Mouse (Mus musculus): ENCODE data around the gene Ndufa8.

The Ndufa8 gene

DNA sequence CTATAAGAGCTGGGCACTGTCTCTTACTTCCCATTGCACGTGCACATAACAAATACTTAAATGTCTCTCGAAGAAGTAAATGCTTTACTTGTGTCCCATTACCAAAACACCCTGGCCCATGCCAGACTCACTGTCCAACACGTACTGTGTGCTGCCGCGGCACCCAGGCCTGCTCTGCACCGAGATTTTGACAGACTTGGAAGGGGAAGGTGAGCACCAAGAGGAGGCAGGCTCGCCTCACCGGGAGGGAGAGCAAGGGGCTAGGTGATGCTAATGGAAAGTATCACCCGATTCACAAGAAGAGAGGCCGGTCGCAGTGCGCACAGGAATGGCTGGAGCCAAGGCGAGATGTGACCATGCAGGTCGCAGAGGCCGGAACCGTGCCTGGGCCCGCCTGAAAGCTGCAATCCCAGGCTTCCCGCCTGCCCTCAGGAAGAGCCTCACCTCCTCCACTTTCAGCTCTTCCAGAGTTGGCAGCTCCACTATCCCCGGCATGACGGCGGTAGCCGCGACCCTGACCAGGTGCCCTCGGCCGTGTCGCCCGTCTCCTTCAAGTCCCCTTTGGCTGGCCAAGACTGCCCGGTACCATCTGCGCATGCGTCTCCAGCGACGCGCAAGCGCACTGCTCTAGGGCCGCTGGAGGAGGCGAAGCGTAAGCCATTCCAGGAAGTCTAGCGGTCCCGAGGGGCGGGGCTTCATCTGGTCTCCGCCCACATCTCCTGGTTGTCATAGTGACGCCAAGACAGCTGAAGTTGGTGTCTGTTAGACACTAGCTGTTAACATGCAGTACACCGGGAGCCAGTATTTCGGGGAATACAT, at the start of gene Ndufa8, which contains the start of gene Morn5:
Gene Ndufa8, minus strand, starts transcription at position 659 of the 819 bp plus-strand sequence.
Gene Morn5, plus strand, starts transcription at position 711 of the 819 bp plus-strand sequence.
- DNase-seq (ENCODE audit: low spot score) = peak; percentile 93

DNA sequence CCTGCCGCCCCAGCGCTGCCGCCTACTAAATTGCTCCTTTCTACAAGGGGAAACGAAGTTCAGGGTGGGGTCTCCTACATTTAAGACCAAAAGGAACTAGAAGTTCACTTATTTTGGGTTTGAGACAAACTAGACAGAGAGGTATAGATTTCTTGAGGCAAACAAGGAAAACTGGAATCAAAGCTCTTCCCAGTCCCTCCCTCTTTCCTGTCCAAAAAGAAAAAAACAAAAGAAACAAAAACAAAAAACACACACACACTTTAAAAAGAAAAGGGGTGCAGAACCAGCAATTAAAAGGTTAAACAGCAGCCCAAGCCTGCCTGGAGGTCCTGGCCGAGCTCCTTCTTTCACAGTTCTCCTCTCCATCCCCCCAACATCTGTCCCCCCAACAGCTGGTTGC, 48.8 kb upstream of the Ndufa8 start:
- DNase-seq (ENCODE audit: low spot score) = no peak

DNA sequence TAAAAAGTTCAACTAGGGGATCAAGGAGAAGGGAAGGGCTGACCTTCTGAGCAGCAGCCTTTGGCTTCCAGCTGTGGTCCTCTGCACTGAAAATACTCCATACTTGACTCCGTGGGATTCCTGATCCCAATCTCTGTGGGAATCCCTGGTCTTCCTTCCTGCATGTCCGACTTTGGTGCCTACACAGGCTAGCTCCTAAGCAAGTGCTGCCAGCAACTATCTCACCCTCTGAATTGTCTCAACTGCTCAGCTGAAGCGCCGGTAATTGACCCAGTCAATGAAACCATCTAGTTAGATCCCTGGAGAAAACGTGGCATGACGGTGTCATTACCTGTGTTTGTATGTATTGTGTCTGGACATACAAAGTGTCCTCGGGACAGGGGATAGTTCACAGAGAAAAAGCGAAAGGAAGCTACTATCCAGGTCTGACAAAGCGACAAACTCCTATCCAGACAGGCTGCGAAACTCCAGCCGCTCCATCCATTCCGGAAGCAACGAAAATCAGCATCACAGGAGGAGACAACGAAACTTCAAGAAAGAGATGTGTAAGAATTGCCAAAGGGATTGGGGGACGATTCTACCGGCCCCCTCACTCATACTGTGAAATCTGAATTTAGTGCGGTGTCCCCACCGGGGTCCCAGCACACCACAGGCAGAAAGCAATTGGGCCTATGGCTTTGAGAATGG, 48.1 kb upstream of the Ndufa8 start:
- no peak for DNase-seq (ENCODE audit: low spot score)

- DNase-seq (ENCODE audit: low spot score) = no peak
Measured at GRCm38 (mm10) chr2:36093914-36094475, 44.8 kb upstream of the Ndufa8 start.

DNA sequence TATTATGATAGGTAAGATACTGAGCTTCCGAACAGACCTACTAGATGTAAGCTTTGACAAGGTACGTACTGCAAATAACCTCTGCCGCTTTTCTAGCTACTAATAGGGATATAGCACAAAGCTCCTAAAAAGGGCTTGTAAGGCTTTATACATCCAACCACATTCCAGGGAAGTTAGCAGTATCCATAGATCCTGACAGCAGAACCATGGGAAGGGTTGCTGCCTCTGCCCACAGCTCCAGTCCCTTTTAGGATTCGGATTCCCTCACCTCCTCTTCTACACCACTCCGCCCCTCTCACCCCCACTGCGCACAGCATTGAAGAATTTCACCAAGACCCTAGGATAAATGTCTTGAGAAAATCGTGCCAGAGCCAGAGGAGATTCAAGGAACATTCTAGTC, 44.1 kb upstream of the Ndufa8 start:
- DNase-seq (ENCODE audit: low spot score) = no peak

DNA sequence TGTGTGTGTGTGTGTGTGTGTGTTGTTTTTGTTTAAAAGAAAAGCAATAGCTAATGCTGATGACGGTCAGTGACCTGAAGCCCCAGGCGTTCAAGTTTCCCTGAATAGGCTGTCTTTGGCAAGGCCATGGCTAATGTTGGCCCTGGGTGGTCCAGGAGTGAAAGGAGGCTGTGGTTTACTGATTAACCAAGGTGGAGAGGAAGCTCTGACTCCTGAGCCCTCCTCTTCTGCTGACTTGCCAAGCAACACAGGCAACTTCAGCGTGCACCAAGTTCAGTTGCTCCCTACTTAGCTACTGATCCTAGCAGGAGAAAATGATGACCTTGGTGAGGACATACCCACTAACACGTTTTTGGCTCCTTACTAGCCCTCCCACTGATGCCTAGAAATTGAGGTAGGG, 43.5 kb upstream of the Ndufa8 start:
- DNase-seq (ENCODE audit: low spot score) = no peak

DNA sequence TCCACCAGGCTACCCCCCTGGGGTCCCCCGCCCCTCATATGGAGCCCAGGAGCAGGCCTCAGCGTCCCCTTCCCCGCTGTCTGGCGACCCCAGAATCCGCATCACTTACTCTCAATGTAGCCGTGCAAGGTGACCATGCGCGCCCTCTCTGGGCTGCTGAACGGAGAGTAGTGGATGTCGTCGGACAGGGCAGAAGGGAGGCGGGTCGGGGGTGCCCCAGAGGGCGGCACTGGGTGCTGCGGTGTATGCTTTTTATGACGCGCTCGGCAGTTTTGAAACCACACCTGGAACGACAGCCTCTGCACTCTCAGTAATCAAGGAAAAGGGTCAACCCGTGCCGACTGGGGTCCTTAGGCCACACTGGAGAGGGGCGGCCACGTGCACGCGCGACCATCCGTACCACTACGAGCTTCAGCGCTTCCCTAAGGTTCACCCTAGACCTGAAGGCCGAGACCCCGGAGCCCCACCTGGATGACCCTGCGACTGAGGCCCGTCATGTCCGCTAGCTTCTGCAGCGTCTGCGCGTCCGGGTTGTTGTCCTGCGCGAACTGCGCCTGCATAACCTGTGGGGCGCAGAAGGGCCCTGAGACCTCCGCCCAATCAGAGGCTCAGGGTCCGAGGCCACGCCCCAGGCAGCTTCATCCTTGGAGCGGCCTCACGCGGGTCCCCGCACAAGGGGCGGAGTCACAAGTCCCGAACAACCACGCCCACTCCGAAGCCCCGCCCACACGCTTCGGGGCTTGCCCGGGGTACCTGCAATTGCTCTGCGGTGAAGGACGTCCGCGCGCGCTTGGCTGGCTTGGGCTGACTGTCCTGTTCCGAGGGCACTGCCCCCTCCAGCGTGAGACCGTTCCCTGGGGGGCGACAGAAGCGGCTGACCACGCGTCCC, 41.9 kb upstream of the Ndufa8 start:
- DNase-seq (ENCODE audit: low spot score) = peak; percentile 37

- DNase-seq (ENCODE audit: low spot score) = no peak
Measured at GRCm38 (mm10) chr2:36089190-36089589, 40.0 kb upstream of the Ndufa8 start.

DNA sequence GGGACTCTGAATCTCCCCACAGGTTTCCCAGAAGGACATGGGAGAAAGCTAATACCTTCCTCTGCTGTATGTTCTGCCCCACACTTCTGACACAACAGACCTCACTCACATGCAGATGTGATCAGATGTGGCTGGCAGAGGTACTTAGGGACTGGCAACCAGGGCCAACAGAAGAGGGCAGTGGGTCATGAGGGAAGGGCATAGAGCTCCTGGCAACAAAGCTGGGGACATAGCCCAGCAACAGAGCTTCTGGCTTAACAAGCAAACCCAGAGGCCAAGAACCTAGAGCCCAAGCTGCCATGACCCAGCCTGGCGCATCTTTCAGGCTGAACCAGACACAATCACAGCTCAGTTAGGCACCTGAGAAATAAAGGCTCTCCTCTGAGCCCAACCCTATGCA, 35.8 kb upstream of the Ndufa8 start:
- no peak for DNase-seq (ENCODE audit: low spot score)

DNA sequence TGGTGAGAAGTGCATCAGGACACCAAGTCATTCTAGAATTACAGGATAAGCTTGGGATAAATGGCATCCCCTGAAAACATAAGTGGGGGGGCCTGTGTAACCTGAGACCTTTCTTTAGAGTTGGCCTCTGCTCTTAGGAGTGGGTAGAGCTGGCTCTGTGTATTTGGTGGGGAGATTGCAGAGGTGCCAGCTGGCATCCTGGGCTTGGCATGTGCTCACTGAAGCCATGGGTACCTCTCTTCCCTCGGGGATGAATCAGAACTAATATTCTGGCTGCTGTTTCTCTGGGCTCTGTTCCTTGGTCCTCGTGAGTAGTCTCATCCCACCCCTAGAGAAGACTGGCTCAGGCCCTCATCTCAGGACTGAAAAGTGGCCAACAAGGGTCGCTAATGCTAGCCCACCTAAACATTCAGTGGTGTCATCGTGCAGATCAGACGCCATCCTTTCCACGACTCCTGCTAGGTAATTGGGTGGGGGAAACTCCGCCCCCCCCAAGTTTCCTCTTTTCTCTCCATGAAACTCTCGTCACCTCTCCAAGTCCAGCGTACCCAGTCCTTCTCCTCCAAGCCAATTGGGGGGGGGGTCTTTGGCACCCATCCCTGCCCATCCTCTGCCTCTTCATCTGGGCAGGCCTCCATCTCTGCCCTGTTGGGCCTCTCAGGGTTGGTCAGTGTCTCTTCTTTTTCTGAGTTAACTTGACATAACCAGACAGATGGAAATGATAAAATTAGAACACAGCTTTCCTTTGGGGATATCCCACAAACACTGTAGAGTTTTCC, 33.8 kb upstream of the Ndufa8 start:
- no peak for DNase-seq (ENCODE audit: low spot score)

DNA sequence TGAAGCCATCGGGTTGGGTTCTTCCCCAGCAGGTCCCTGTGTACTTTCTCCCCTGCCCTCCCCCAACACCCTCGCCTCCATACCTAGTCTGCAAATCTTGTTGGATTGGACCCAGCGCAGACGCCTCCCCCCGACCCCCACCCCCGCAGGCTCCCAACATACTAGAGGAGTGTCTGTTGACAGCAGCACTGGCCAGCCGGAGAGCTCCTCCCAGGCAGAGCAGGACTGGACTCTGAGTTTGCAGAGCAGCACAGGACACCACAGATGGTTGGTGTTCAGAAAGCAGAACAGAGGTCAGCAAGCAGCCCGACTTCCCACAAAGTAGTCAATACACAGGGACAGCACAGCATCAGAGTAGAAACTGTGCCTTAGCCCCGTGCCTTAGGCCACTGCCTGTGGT, 32.2 kb upstream of the Ndufa8 start:
- no peak for DNase-seq (ENCODE audit: low spot score)

DNA sequence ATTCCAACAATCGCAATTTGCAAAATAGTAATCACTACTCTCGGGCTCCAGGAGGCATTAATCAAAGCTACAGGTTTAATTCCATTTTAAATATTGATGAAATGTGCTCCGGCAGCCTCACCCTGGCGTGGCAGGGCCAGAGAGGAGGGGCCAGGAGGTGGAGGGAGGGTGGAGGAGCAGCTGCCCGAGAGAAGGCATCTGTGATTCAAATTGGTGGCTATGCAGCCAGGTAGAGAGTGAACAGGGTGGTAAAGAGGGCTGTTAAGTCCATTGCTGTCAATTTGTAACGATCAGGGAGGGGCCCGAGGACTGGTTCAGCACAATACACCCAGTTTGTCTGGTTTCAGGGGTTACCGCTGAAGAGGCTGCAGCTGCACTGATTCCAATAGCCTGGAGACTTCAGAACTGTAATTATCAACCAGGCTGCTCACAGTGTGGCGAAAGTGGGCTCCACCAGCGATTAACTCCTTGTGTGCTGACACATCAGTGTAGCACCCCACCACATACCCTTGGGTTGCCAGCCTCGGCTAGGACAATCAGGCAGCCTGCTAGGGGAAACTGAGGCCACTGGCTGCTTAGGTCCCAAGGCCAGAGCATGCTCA, 28.1 kb upstream of the Ndufa8 start:
- no peak for DNase-seq (ENCODE audit: low spot score)

- no peak for DNase-seq (ENCODE audit: low spot score)
Measured at GRCm38 (mm10) chr2:36075210-36075609, 26.0 kb upstream of the Ndufa8 start.

- no peak for DNase-seq (ENCODE audit: low spot score)
Measured at GRCm38 (mm10) chr2:36073781-36074180, 24.6 kb upstream of the Ndufa8 start.

- no peak for DNase-seq (ENCODE audit: low spot score)
Measured at GRCm38 (mm10) chr2:36071660-36072305, 22.6 kb upstream of the Ndufa8 start.

DNA sequence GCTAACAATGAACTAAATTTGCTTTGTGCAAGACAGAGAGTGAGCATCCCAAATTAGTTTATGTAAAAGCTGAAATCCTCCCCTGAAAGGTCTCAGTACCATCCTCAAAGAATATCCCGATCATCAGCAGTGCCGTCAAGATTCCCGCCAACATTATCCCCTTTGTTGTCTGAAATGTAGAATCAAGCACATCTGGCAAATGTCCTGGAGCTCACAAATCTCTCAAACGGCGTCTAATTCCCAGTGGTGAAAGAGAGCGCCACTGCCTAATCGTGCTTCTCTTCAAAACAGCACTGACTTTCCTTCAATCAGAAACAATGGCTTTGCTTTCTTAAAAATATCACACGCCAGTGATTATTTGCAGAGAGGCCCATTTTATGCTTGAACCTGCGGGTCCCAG, 17.9 kb upstream of the Ndufa8 start:
- DNase-seq (ENCODE audit: low spot score) = no peak

GRCm38 (mm10) chr2:36061409-36061808, 12.2 kb upstream of the Ndufa8 start:
- no peak for DNase-seq (ENCODE audit: low spot score)

DNA sequence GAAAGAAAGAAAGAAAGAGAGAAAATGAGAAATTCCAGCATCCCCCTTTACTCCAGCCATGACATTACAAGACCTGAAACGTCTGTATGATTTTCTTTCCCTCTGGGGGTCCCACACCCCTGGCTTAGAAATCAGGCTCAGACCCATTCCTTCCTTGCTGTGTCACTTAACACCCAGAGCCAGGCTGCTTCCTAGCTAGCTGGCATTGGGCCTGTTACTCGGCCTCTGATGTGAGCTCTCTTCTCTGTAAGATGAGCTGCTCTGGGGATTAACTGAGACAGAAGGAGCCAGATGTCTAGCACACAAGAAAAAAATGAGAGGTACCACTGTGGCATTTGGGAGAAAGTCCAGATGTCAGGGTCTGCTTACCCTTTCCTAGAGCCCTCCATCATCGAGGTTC, 7.0 kb upstream of the Ndufa8 start:
- DNase-seq (ENCODE audit: low spot score) = no peak

DNA sequence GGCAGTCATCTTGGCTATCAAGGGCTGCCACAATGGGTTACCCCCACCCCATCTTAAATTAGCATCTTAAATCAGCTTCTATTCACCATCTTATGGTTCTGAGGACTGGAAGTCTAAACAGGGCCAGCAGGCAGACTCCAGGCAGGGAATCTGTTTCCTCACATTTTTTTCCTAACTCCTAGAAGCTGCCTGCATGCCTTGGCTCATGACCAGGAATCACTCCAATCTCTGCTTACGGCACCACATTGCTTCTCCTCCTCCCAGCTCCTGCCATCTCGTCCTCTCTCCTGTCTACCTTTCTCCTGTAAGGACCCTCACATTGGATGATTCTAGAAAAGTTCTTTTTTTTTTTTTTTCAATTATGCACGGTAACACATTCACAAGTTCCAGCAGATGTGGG, 4.0 kb upstream of the Ndufa8 start:
- DNase-seq (ENCODE audit: low spot score) = no peak

GRCm38 (mm10) chr2:36049567-36049954, 355 bp upstream of the Ndufa8 start:
- DNase-seq (ENCODE audit: low spot score) = no peak

Data from spleen, adult 12 weeks (tissue).